Mouse (Mus musculus) frontal cortex, postnatal 14 days (tissue): ENCODE measurements around the gene Olfr1080.
"Not testable (repeated sequence)": the region's sequence is repeated elsewhere in the genome, so short reads cannot be mapped to it uniquely, and the experiment has no call there.

ENCODE experiments used
- DNase-seq, 2 experiments: peaks; one replicate each; pipeline ENCODE4 v3.0.0; 2022; ENCODE audit warnings: low spot score in 2 of 2

Gene Olfr1080

DNA sequence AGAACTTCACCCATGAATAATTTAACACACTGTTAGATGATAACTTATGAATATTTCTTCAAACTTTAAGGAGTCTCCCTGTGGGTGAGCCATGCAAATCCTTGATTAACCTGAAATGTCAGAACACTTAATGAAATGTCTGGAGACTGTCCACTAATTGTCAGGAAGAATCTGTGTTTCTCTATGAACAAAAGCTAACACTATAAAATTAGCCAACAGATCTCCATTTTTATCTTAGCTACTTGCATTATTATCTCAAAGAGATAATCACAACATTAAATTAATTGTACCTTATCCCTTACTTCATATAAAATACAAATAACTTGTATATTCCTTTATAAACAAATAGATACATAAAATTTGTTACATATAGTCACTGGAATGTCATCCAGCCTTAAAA is at the start of gene Olfr1080:
TSS of gene Olfr1080 (minus strand) at position 101 of the 400 bp plus-strand sequence.
- not testable (repeated sequence) for DNase-seq

- DNase-seq: not testable (repeated sequence)
These were observed 40.8 kb upstream of the Olfr1080 start, which contains the start of gene Olfr1082 for GRCm38 (mm10) chr2:86598866-86599265. Olfr1082 (minus strand) TSS chr2:86598966.

GRCm38 (mm10) chr2:86542380-86542779 is 15.7 kb downstream of the Olfr1080 start, which contains the start of gene Olfr1079:
Olfr1079 (minus strand) TSS chr2:86542480.
- no peak for DNase-seq

DNA sequence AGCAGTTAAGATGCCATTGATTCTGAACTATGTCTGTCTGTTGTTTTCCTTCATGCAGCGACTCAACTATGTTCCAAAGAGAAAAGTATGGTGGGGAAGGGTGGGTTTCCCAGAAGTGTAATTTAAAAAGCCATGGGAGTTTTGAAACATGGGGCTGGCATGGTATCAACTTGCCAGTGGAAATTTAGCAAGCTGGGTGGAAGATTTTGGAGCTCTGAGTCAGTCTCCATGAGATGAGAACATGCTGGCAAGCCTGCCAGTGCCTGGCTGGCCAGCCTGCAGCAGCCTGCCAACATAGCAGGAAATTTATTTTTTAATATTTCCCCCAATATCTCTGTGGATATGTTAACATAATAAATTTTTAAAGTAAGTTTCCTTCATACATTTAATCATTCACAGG is 27.0 kb downstream of the Olfr1080 start:
- no peak for DNase-seq

GRCm38 (mm10) chr2:86508161-86508560 is 49.9 kb downstream of the Olfr1080 start, which contains the start of gene Olfr1076:
Olfr1076 (plus strand) TSS chr2:86508461.
- no peak for DNase-seq
